Mouse (Mus musculus) heart, postnatal 14 days (tissue): ENCODE results near the gene Tppp2. TPM values are rescaled to one million over a fixed set of nuclear protein-coding genes. Genes with fewer than 3 reads are reported as not detected.
"Not testable (repeated sequence)": the region's sequence is repeated elsewhere in the genome, so short reads cannot be mapped to it uniquely, and the experiment has no call there.

Source experiments
- DNase-seq, 2 experiments: peaks; one replicate each; pipeline ENCODE4 v3.0.0; 2021 to 2022
- intact Hi-C: fragments of 180-260 bp; cut with DNase I; formaldehyde crosslinking; loops from one replicate; pipeline ENCODE4 v1.15.1; 2025
- total RNA-seq, 2 experiments: library from RNA; stranded (reverse); gene quantifications; 2 replicates each; pipeline ENCODE4 v1.2.3; 2021

Tppp2 gene
- total RNA-seq, 2 experiments from 2014 or later, result not detected

- DNase-seq, result no peak
- intact Hi-C loops, result loop anchor here (10.0 kb wide), 1 partner anchor 290 kb away; the partner anchor contains the start of gene Supt16
These were observed 13.5 kb upstream of the Tppp2 start for GRCm38 (mm10) chr14:51904706-51905105.

GRCm38 (mm10) chr14:51906102-51906501 lies 12.1 kb upstream of the Tppp2 start:
- intact Hi-C loops, result loop anchor here (10.0 kb wide), 1 partner anchor 289 kb away; the partner anchor contains the start of gene Supt16
- no peak for DNase-seq

GRCm38 (mm10) chr14:51911301-51911700 lies 6.9 kb upstream of the Tppp2 start:
- intact Hi-C loops, result no loop called here
- no peak for DNase-seq

- intact Hi-C loops, result no loop called here
- DNase-seq, result peak in 1 of 2 experiments; percentile 34
These were observed 5.7 kb upstream of the Tppp2 start for GRCm38 (mm10) chr14:51912391-51913061.

- intact Hi-C loops, result no loop called here
- peak; percentile 89 to 91 for DNase-seq
These were observed 4.9 kb upstream of the Tppp2 start for GRCm38 (mm10) chr14:51913062-51913959.

GRCm38 (mm10) chr14:51913960-51914762 lies 4.1 kb upstream of the Tppp2 start, which contains the start of gene Ndrg2:
Gene Ndrg2 (minus strand): TSS chr14:51914158.
- intact Hi-C loops, result no loop called here
- peak; percentile 87 to 89 for DNase-seq

GRCm38 (mm10) chr14:51915030-51915429 lies 3.2 kb upstream of the Tppp2 start:
- DNase-seq, result no peak
- intact Hi-C loops, result no loop called here

- DNase-seq, result no peak
- intact Hi-C loops, result no loop called here
These were observed 1.7 kb upstream of the Tppp2 start for GRCm38 (mm10) chr14:51916539-51916938.

- intact Hi-C loops, result no loop called here
- DNase-seq, result no peak
These were observed 741 bp downstream of the Tppp2 start for GRCm38 (mm10) chr14:51918966-51919365.

GRCm38 (mm10) chr14:51921759-51922570 lies 3.7 kb downstream of the Tppp2 start:
- peak; percentile 73 to 74 for DNase-seq

GRCm38 (mm10) chr14:51922571-51922865 lies 4.3 kb downstream of the Tppp2 start, which contains the start of gene Rnase13:
Gene Rnase13 (minus strand): TSS chr14:51922773.
- intact Hi-C loops, result no loop called here
- DNase-seq, result no peak

More at GRCm38 (mm10) chr14:51921759-51922570, 3.7 kb downstream of the Tppp2 start:
- intact Hi-C loops, result no loop called here

- DNase-seq, result no peak
- intact Hi-C loops, result no loop called here
These were observed 4.7 kb downstream of the Tppp2 start for GRCm38 (mm10) chr14:51922910-51923309.

- no peak for DNase-seq
- intact Hi-C loops, result no loop called here
These were observed 5.3 kb downstream of the Tppp2 start for GRCm38 (mm10) chr14:51923492-51923891.

- intact Hi-C loops, DNase-seq: not testable (repeated sequence)
These were observed 8.7 kb downstream of the Tppp2 start for GRCm38 (mm10) chr14:51926930-51927329.

GRCm38 (mm10) chr14:51929309-51929943 lies 11.2 kb downstream of the Tppp2 start:
- DNase-seq, result peak; percentile 73 to 76
- intact Hi-C loops, result no loop called here

GRCm38 (mm10) chr14:51929968-51930367 lies 11.7 kb downstream of the Tppp2 start:
- intact Hi-C loops, result no loop called here
- DNase-seq, result no peak

- peak; percentile 61 to 74 for DNase-seq
- intact Hi-C loops, result loop anchor here (1.0 kb wide), 1 partner anchor 29 kb away; no protein-coding TSS in a partner anchor
These were observed 12.6 kb downstream of the Tppp2 start for GRCm38 (mm10) chr14:51930824-51931223.

GRCm38 (mm10) chr14:51932092-51933020 lies 14.1 kb downstream of the Tppp2 start:
- DNase-seq, result no peak
- intact Hi-C loops, result no loop called here
